Mouse (Mus musculus): ENCODE results near the gene Capns2. TPM values are rescaled to one million over a fixed set of nuclear protein-coding genes. Genes with fewer than 3 reads are reported as not detected.

Capns2 gene
- total RNA-seq, 2 experiments from 2014 or later: 1.1 to 1.7 TPM

DNA sequence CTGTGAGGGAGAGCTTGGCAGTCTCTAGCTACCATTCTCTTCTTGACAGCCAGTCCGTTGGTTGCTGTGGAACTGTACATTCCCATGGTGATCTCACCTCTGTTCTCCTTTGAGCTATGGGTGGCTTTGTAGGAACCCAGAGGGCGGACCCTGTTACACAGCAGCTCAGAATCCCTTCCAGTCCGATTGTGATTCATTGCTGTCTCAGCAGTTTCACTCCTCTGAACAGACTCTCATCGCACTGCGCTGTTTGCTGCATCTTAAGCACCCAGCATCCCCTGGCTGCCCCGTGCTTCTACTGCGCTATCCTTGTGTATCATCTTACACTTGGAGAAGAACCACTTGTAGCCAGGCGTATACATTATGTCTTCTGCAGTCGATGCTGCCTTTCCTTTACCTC, 1.6 kb upstream of the Capns2 start:
- DNase-seq (ENCODE audit: extremely low spot score in 1 of 2, low spot score in 2 of 2): no peak
- intact Hi-C loops (cut with DNase I): no loop called here

GRCm38 (mm10) chr8:92902981-92903380, 1.8 kb downstream of the Capns2 start:
- no peak for DNase-seq (ENCODE audit: extremely low spot score in 1 of 2, low spot score in 2 of 2)
- intact Hi-C loops (cut with DNase I): no loop called here

DNA sequence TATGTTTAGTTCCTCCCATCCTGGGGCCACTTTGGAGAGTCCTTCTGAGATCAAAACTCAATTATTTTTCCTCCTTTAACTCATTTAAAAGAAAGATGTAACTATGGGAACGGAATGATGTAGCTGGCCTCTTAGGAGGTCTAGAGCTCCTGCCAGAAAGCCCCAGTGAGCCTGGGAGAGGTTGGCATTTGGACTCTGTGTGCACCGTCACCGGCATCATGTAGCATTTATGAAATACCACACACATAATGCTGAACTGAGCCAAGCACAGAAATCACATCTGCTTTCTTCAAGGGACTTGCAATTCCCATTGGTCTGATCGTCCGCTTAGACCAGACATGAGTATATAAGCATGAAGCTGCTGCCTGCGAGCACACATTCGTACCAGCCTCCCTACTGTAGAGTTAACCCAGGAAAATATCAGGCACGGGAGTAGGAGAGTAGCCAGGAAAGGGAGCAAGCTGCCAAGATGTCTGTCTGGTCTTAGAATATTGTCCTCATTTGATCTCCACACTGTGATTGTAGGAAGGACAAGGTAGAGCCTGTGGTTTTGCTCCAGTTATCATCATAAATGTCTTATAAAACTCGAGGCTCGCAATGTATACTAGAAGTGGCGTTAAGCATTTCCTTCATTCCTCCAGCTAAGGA, 2.4 kb downstream of the Capns2 start:
- intact Hi-C loops (cut with DNase I): no loop called here
- DNase-seq (ENCODE audit: extremely low spot score in 1 of 2, low spot score in 2 of 2): no peak

GRCm38 (mm10) chr8:92906553-92906952, 5.3 kb downstream of the Capns2 start:
- DNase-seq (ENCODE audit: extremely low spot score in 1 of 2, low spot score in 2 of 2): no peak
- intact Hi-C loops (cut with DNase I): no loop called here

- intact Hi-C loops (cut with DNase I): no loop called here
- no peak for DNase-seq (ENCODE audit: extremely low spot score in 1 of 2, low spot score in 2 of 2)
These were observed 7.2 kb downstream of the Capns2 start for GRCm38 (mm10) chr8:92908448-92908847.

DNA sequence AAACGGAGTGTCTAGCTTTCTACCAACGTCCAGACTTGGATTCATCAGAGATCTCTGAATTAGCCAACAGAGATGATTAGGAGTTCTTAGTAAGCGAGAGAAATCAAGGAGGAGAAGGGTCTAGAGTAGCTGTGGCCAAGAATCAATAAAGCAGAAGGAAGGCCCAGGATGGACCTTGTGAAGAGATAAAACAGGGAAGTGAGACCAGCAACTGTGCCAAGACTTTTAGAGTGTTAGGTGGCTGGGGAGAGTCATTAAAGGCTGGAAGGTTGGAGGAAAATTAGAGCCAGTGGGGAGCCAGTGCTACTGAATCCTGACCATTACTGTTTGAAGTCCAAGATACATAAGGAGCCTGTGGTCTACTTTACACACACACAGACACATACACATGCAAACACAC, 10.3 kb downstream of the Capns2 start:
- intact Hi-C loops (cut with DNase I): no loop called here

DNA sequence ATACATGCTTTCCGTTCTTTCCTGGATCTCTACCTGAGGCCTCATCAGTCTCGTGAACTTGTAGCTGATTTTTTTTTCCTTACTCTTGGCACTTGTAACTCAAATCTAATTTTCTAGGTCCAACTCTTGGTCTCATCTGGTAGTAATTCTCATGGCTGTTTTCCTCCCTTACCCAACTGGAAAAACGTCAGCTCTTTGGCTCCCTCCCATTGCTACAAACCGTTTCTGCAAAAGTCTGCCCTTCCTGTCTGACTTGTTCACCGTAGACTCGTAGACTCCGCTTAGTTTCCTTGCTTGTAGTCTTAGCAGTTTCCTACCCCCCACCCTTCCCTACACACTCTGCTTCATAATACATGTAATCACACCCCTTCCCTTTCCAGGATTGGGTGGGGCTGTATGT, 12.2 kb downstream of the Capns2 start:
- intact Hi-C loops (cut with DNase I): no loop called here
- DNase-seq (ENCODE audit: extremely low spot score in 1 of 2, low spot score in 2 of 2): no peak

More for the DNA sequence above, 10.3 kb downstream of the Capns2 start:
- DNase-seq (ENCODE audit: extremely low spot score in 1 of 2, low spot score in 2 of 2): no peak

- no peak for DNase-seq (ENCODE audit: extremely low spot score in 1 of 2, low spot score in 2 of 2)
- intact Hi-C loops (cut with DNase I): no loop called here
These were observed 14.9 kb downstream of the Capns2 start for GRCm38 (mm10) chr8:92916082-92916481.

GRCm38 (mm10) chr8:92921768-92922167, 20.6 kb downstream of the Capns2 start:
- DNase-seq (ENCODE audit: extremely low spot score in 1 of 2, low spot score in 2 of 2): no peak
- intact Hi-C loops (cut with DNase I): no loop called here

- intact Hi-C loops (cut with DNase I): no loop called here
- no peak for DNase-seq (ENCODE audit: extremely low spot score in 1 of 2, low spot score in 2 of 2)
These were observed 27.8 kb downstream of the Capns2 start for GRCm38 (mm10) chr8:92928986-92929385.

GRCm38 (mm10) chr8:92938056-92938455, 36.8 kb downstream of the Capns2 start:
- DNase-seq (ENCODE audit: extremely low spot score in 1 of 2, low spot score in 2 of 2): no peak
- intact Hi-C loops (cut with DNase I): no loop called here

- no peak for DNase-seq (ENCODE audit: extremely low spot score in 1 of 2, low spot score in 2 of 2)
- intact Hi-C loops (cut with DNase I): no loop called here
These were observed 47.9 kb downstream of the Capns2 start for GRCm38 (mm10) chr8:92949071-92949470.

DNA sequence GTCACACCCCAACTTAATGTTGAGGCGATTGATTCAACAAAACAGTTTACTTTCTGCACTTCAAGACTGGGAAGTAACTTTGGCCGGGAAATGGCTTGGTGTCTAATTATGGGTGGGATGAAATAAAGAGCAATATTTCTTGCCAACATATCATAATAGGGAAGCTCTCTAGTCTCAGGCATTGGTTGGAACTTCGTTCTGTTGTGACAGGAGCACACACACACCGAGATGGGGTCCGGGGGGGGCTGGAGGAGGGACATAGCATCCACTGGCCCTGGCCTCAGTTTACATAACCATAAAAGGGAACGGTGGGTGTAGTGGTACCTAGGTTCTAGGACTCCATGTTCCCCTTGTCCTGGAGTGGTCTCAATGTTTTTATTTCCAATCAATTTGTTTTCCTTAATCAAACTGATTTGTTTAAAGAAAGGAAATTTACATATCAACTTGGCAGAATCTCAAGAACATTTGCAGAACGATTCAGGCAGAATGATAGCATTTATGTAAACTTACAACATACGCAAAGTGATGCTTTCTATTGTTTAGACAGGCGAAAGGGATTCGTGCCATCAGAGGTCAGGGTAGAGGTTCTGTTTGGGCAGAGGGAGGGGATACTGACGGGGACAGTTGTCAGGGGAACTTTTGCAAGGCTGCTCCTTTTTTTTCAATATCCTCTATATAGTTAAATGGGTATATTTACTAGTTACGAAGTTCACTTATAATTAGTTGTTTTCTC, 49.6 kb downstream of the Capns2 start:
- intact Hi-C loops (cut with DNase I): no loop called here
- no peak for DNase-seq (ENCODE audit: extremely low spot score in 1 of 2, low spot score in 2 of 2)

Small RNA genes lying within 50 kb of the gene (microRNA-seq; reads per million reads assigned to microRNA genes)
- not detected for gene Gm22151

Other genes with a start within 250 kb of the Capns2 start
- under 1 TPM; 0.09 to 0.20 TPM for gene Irx6, start 227.1 kb upstream of the Capns2 start, total RNA-seq (2021)
- 1 to 10 TPM; 6.1 to 6.6 TPM for gene Mmp2, start 74.1 kb upstream of the Capns2 start, total RNA-seq (2021)
- gene Lpcat2, start 46.1 kb upstream of the Capns2 start, total RNA-seq (2021): 10 to 100 TPM in 1 of 2 experiments, 1 to 10 TPM in 1; 8.9 to 11.2 TPM
- under 1 TPM; 0.26 to 0.28 TPM for gene Slc6a2, start 58.7 kb downstream of the Capns2 start, total RNA-seq (2021)
- gene Ces1a, start 146.8 kb downstream of the Capns2 start, total RNA-seq (2021): under 1 TPM; 0.21 to 0.28 TPM
- not detected for gene Ces1b, start 178.6 kb downstream of the Capns2 start, total RNA-seq (2021)
- gene Ces1c, start 229.9 kb downstream of the Capns2 start, total RNA-seq (2021): not detected